Mouse (Mus musculus): ENCODE measurements around the gene Pepd. TPM values are rescaled to one million over a fixed set of nuclear protein-coding genes. Genes with fewer than 3 reads are reported as not detected.
A peak's percentile ranks its signal among the peaks of the same experiment; 100 is the strongest.
"Not testable (repeated sequence)": the region's sequence is repeated elsewhere in the genome, so short reads cannot be mapped to it uniquely, and the experiment has no call there.

Pepd gene
- total RNA-seq, 2 experiments from 2014 or later, result 28.9 to 30.1 TPM

DNA sequence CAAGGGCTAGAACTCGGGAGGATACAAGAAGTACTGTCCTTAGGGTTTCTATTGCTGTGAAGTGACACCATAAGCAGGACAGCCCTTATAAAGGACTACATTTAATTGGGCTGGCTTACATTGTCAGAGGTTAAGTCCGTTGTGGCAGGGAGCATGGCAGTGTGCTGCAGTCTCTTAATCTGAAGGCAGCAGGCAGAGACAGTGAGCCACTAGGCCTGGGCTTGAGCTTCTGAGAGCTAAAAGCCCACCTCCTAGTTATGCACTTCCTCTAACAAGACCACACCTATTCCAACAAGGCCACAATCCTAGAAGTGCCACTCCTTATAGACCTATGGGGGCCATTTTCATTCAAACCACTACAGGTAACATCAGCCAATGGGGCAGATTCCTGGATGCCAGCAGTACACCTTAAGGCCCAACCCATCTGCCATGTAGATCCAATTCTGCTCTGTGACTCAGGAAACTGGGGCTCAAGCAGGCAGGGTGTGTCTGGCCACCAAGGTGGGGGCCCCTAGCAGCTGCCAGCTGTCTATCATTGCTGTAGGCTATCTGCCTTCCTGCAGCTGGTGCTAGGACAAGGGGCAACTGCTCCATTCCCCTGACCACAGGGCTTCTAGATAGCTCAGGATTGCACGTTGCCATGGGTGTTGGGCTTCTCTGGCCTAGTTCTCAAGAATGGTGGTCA lies 56.7 kb downstream of the Pepd start:
- Histone ChIP-seq H3K4me3 (no peak overlapping the region), H3K27ac (no peak overlapping the region)
- no peak for TF ChIP-seq CTCF (IDR thresholded peaks at IDR 0.05)
- intact Hi-C loops (cut with DNase I), result no loop called here
- no peak for DNase-seq (ENCODE audit: extremely low spot score in 1 of 2, low spot score in 2 of 2)

DNA sequence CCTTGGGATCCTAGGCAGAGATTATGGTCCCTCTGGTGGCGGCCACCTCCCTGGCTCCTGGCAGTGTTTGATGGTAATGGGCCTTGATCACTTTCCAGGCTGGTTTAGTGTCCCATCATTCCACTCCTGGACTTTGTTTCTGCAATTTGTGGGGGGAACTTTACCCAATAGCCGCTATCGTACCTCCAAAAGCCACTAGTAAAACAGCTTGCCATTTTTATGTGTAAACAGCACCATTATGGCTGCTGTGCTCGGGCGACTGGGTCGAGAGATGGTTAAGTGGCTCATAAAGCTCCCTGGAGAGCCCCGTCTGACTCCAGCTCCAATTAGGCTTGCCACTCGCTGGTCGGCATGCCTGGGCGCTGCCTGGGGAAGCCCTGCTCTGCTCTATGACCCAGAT lies 59.6 kb downstream of the Pepd start:
- no peak for TF ChIP-seq CTCF (IDR thresholded peaks at IDR 0.05)
- no peak overlapping the region for H3K4me3 ChIP-seq
- intact Hi-C loops (cut with DNase I), result no loop called here

DNA sequence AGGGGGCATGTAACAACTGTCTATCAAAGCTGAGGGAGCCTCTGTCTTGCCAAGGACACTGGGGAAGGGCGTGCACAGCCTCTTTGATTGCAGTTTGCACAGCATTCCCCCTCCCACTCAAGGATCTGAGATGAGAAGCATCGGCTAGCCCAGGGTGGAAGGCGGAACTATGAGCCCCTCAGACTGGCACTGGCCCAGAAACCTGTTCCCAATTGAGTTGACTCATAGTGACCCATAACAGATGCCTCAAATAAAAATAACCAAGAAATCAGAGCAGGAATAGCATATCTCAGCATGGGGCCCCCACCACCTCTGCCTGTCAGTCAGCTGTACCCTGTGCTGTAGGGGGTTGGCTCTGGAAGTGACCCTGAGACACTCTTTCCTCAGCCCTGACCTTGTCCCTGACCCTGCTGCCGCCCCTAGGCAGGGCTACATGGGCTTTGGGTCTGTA lies 60.8 kb downstream of the Pepd start:
- no peak overlapping the region for H3K4me3 ChIP-seq
- no peak overlapping the region for H3K27ac ChIP-seq
- intact Hi-C loops (cut with DNase I), result no loop called here
- TF ChIP-seq CTCF (IDR thresholded peaks at IDR 0.05), result no peak
- DNase-seq (ENCODE audit: extremely low spot score in 1 of 2, low spot score in 2 of 2), result peak in 1 of 2 experiments; percentile 18

More for the DNA sequence above, 59.6 kb downstream of the Pepd start:
- no peak for DNase-seq (ENCODE audit: extremely low spot score in 1 of 2, low spot score in 2 of 2)
- no peak overlapping the region for H3K27ac ChIP-seq

DNA sequence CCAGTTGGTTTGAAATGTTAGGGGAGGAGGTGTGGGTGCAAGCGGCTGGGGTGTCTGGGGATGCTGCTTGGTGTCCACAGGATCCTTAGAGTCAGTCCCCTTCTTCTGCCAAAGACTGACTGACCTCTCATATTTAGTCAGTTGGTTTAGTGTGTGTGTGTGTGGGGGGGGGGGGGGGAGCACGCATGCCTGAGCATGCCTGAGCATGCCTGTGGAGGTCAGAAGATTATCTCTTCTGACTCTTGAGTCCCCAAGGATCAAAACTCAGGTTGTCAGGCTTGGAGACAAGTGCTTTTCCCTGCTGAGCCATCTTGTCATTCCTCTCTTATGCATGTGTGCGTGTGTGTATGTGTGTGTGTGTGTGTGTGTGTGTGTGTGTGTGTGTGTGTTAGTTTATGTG lies 61.7 kb downstream of the Pepd start:
- no peak overlapping the region for H3K4me3 ChIP-seq
- intact Hi-C loops (cut with DNase I), result no loop called here
- no peak for DNase-seq (ENCODE audit: extremely low spot score in 1 of 2, low spot score in 2 of 2)
- no peak for TF ChIP-seq CTCF (IDR thresholded peaks at IDR 0.05)
- H3K27ac ChIP-seq, result no peak overlapping the region

DNA sequence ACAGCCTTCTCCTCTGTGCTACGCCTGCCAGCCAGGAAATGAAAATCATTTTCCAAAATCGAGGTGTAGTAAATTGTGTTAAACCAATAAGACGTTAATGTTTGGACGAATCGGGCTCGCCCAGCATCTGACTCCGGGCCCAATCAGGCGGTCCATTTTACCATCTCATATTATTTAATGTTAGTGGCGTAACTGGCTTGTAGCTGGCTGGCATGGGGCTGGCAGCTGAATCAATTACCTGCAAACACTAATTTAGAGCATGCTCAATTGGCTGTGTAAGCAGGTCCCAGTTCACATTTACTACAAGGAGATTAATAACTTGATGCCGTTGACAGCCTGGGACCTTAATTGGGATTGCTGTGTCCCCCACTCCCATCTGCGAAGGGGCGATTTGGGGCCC lies 63.7 kb downstream of the Pepd start:
- no peak for DNase-seq (ENCODE audit: extremely low spot score in 1 of 2, low spot score in 2 of 2)
- intact Hi-C loops (cut with DNase I), result no loop called here
- Histone ChIP-seq H3K4me3 (no peak overlapping the region), H3K27ac (no peak overlapping the region)
- TF ChIP-seq CTCF (IDR thresholded peaks at IDR 0.05), result no peak

DNA sequence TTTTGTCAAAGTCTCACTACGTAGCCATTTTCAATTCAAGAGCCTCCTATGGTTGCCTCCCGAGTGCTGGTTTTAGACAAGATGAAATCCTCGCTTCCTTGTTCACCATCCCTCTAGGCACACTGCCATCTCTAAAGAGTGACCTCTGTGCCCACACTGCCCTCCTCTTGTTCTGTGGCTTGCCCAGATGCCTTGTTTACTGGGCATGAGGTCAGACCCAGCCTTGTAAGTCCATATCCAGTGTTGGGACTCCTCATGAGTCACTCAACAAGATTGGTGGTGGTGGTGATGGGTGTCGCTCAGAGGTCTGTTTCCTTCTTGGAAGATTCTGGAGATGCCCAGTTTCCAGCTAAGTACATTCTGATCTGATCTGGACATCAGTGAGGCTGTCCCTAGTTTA lies 65.2 kb downstream of the Pepd start:
- intact Hi-C loops (cut with DNase I), result no loop called here
- no peak for TF ChIP-seq CTCF (IDR thresholded peaks at IDR 0.05)
- Histone ChIP-seq H3K4me3 (no peak overlapping the region), H3K27ac (no peak overlapping the region)
- no peak for DNase-seq (ENCODE audit: extremely low spot score in 1 of 2, low spot score in 2 of 2)

DNA sequence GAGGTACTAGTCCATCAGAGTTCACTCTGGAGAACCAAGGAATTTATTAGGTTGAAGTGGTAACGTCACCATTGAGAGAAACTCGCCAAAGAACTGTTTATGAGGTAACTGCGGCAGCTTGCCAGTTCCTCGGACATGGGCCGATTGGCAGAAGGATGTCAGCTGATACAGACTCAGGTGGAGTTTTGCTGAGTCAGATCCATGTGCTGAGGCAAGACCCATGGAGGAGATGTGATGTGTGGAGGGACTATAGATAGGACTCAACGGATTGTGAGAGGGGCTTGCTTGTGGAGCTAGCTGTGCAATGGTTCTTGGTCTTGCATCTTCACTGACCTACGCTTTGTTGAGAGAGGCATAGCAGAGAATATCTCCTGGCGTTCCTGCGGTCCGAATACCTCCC lies 69.6 kb downstream of the Pepd start:
- no peak for TF ChIP-seq CTCF (IDR thresholded peaks at IDR 0.05)
- intact Hi-C loops (cut with DNase I), result no loop called here
- H3K4me3 ChIP-seq, result no peak overlapping the region
- DNase-seq (ENCODE audit: extremely low spot score in 1 of 2, low spot score in 2 of 2), result no peak
- H3K27ac ChIP-seq, result no peak overlapping the region

DNA sequence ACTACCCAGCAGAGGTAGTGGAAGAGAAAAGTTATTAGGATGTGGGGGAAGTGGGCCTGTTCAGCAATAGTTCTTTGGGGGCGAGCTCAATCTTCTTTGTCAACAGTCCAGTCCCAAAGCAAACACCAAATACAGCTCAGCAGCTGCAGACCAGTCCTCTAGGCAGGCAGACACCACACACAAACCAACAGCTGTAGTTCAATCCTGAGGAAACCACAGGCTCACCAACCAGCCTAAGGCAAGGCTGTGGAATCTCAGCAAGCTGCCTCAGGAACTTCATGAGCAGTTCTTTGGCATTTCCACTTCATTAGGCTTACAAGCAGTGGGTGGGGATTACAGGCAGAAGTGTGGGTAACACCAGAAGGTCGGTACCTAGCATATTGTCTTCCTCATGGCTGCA lies 70.2 kb downstream of the Pepd start:
- H3K27ac ChIP-seq; H3K4me3 ChIP-seq; intact Hi-C loops (cut with DNase I); DNase-seq (ENCODE audit: extremely low spot score in 1 of 2, low spot score in 2 of 2): not testable (repeated sequence)

DNA sequence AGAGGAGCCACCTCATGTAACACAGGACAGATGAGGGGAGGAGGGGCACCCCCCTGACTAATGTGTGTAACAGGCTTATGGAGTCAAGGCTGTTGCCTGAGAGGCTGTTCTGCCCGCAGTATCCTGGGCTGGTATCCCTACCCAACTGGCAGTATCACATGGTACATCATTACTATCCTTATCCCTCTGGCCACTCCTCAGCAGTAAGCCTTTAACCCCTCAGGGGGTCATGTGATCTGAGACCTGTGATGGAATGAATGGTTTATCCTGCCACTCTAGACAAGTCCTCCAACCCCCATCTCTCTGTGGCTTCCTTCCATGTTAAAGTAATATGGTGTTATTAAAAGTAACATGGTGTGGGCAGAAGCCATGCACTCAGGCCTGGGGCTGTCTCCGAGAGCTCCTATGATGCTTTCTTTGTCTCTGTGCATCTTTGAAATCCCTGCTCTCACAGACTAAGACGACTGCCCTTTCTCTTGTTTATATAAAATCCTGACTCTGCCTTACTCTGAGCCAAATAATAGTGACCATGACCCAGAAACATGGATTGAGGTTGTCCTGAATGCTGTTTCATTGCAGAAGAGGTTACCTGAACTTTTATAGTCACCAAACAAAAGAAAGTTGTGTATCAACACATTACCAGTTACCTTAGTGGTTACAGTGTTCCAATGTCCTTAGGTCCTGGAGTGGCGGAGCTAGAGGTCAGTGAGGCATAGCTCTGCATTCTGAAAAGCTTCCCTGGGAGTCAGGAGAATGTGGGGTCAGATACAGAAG lies 71.7 kb downstream of the Pepd start:
- no peak overlapping the region for H3K4me3 ChIP-seq
- DNase-seq (ENCODE audit: extremely low spot score in 1 of 2, low spot score in 2 of 2), result no peak
- intact Hi-C loops (cut with DNase I), result no loop called here
- no peak for TF ChIP-seq CTCF (IDR thresholded peaks at IDR 0.05)
- no peak overlapping the region for H3K27ac ChIP-seq

DNA sequence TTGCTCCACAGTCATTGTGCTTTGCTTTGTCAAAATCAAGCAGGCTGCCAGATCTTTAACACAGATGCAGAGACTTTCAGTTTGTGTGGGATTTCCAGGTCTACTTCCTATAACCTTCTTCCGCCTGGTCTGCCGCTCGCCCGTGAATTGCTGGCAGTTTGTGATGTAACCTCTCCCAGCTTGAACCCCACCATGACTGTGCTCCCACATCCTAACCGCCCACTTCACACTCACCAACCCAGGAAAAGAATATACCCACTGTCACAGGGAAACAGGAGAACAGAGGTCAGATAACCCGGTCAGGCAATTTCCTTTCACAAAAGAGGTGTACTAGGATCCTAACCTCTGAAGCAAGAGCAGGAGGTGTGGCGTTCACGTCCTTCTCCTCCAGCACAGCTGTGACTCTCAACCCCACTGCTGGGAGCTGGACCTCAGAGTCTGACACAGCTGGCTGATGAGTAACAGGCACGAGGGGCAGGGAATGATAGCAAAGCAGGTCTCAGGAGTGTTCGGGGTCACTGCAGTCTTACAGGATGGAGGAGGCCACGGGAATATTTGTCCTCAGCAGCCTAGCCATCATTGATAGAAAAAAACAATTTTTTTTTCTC lies 72.5 kb downstream of the Pepd start:
- no peak for TF ChIP-seq CTCF (IDR thresholded peaks at IDR 0.05)
- no peak overlapping the region for H3K4me3 ChIP-seq
- intact Hi-C loops (cut with DNase I), result no loop called here
- no peak overlapping the region for H3K27ac ChIP-seq
- DNase-seq (ENCODE audit: extremely low spot score in 1 of 2, low spot score in 2 of 2), result no peak

DNA sequence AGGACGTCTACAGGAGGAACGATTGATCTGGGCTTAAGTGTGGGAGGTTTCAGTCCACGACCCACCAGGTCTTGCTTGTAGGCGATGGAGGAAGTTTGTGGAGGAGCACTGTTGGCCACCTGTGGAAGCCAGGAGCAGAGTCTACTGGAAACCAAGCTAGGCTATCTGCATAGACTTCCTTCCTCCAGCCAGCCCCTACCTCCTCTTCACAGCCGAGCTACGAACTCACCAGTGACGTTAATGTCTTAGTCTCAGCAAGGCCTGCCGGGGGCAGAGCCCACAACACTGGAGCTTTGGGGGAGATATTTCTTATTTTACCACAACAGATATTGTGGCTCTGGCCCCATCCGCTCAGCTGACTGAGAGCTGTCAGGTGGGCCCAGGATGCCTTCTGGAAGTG lies 73.0 kb downstream of the Pepd start:
- intact Hi-C loops (cut with DNase I), result no loop called here
- Histone ChIP-seq H3K4me3 (no peak overlapping the region), H3K27ac (no peak overlapping the region)
- no peak for TF ChIP-seq CTCF (IDR thresholded peaks at IDR 0.05)
- DNase-seq (ENCODE audit: extremely low spot score in 1 of 2, low spot score in 2 of 2), result no peak

DNA sequence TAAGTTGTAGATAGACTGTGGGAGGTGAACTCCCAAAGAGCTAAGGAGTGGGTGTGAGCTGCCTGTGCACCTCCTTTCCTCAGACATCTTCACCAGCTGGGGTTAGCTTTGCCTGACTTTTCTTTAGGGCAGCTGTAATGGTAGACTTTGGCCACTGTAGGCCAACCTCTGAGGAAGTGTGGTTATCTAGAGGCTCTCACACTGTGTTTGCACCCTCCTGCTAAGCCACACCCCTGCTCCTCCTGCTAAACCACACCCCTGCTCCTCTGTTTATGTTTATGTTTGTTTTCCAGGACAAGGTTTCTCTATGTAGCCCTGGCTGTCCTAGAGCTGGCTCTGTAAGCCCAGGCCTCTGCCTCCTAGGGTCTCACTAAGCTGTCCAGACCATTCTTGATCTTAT lies 73.5 kb downstream of the Pepd start:
- no peak for TF ChIP-seq CTCF (IDR thresholded peaks at IDR 0.05)
- DNase-seq (ENCODE audit: extremely low spot score in 1 of 2, low spot score in 2 of 2), result no peak
- Histone ChIP-seq H3K4me3 (no peak overlapping the region), H3K27ac (no peak overlapping the region)
- intact Hi-C loops (cut with DNase I), result no loop called here
